Mouse (Mus musculus) myocyte (in vitro differentiated cells): ENCODE measurements around the gene Iqch. TPM values are rescaled to one million over a fixed set of nuclear protein-coding genes. Genes with fewer than 3 reads are reported as not detected.

Experiments used
- H3K27me3 ChIP-seq: one replicate; pipeline ENCODE4 v1.6.1; 2011; ENCODE audit not compliant: control insufficient read depth, insufficient read depth, insufficient read length
- H3K36me3 ChIP-seq: one replicate; pipeline ENCODE4 v1.6.1; 2011; ENCODE audit not compliant: control insufficient read depth, insufficient read depth
- H3K4me2 ChIP-seq: one replicate; pipeline ENCODE4 v1.6.1; 2011; ENCODE audit warnings: low read depth, control low read depth
- H3K4me3 ChIP-seq: one replicate; pipeline ENCODE4 v1.5.1; 2011; ENCODE audit warnings: mild to moderate bottlenecking, control low read depth, moderate library complexity
- H3K79me2 ChIP-seq: one replicate; pipeline ENCODE4 v1.6.1; 2011; ENCODE audit not compliant: control insufficient read depth, insufficient read depth
- H3ac ChIP-seq: one replicate; pipeline ENCODE4 v1.6.1; 2011; ENCODE audit not compliant: control insufficient read depth, insufficient read length
- CEBPB ChIP-seq: IDR thresholded peaks from 2 replicates; pipeline ENCODE4 v1.6.1; 2011; ENCODE audit warnings: mild to moderate bottlenecking, moderate library complexity; ENCODE audit not compliant: poor library complexity, insufficient read depth, severe bottlenecking
- E2F4 ChIP-seq: IDR thresholded peaks from one replicate; pipeline ENCODE4 v1.6.1; 2011; ENCODE audit warnings: mild to moderate bottlenecking, control low read depth, moderate library complexity; ENCODE audit not compliant: insufficient read depth
- MAX ChIP-seq: IDR thresholded peaks from one replicate; pipeline ENCODE4 v1.6.1; 2011; ENCODE audit warnings: low read depth, mild to moderate bottlenecking, control low read depth
- MYOD1 ChIP-seq, 3 experiments: IDR thresholded peaks; one replicate each; pipeline ENCODE4 v1.6.1; 2011; ENCODE audit warnings: control low read depth in 2 of 3, low read depth in 2 of 3, mild to moderate bottlenecking in 2 of 3, moderate library complexity in 1 of 3; ENCODE audit not compliant: insufficient read length in 2 of 3, control insufficient read depth in 1 of 3
- MYOG ChIP-seq, 3 experiments: IDR thresholded peaks; one replicate each; pipeline ENCODE4 v1.6.1; 2011; ENCODE audit warnings: control low read depth in 2 of 3, low read depth in 2 of 3, mild to moderate bottlenecking in 2 of 3; ENCODE audit not compliant: insufficient read length in 2 of 3, control insufficient read depth in 1 of 3, insufficient read depth in 1 of 3
- POLR2A ChIP-seq: IDR thresholded peaks from one replicate; pipeline ENCODE4 v1.6.1; 2011; ENCODE audit warnings: low read depth, mild to moderate bottlenecking, control low read depth, moderate library complexity; ENCODE audit not compliant: insufficient read length
- POLR2AphosphoS2 ChIP-seq: IDR thresholded peaks from one replicate; pipeline ENCODE4 v1.6.1; 2011; ENCODE audit warnings: low read depth, control low read depth; ENCODE audit not compliant: insufficient read length
- REST ChIP-seq: IDR thresholded peaks from one replicate; pipeline ENCODE4 v1.6.1; 2011; ENCODE audit warnings: mild to moderate bottlenecking, control low read depth, moderate library complexity; ENCODE audit not compliant: insufficient read depth, insufficient read length
- SRF ChIP-seq: IDR thresholded peaks from one replicate; pipeline ENCODE4 v1.6.1; 2011; ENCODE audit warnings: low read depth; ENCODE audit not compliant: control insufficient read depth, insufficient read length
- TCF12 ChIP-seq: IDR thresholded peaks from one replicate; pipeline ENCODE4 v1.6.1; 2011; ENCODE audit warnings: mild to moderate bottlenecking, control low read depth; ENCODE audit not compliant: poor library complexity, insufficient read depth, severe bottlenecking
- TCF3 ChIP-seq: IDR thresholded peaks from one replicate; pipeline ENCODE4 v1.6.1; 2011; ENCODE audit warnings: low read depth, control low read depth; ENCODE audit not compliant: insufficient read length
- USF1 ChIP-seq: IDR thresholded peaks from one replicate; pipeline ENCODE4 v1.6.1; 2011; ENCODE audit warnings: low read depth, mild to moderate bottlenecking, control low read depth, moderate library complexity
- polyA plus RNA-seq: library from polyadenylated mRNA; unstranded; fragments of >200 nt; fragmentation: generic; extraction: Trizol; gene quantifications from one replicate; pipeline ENCODE4 v1.2.1, GENCODE M21; 2012; ENCODE audit warnings: missing spikeins

The Iqch gene
- polyA plus RNA-seq, 1 experiment: not detected

DNA sequence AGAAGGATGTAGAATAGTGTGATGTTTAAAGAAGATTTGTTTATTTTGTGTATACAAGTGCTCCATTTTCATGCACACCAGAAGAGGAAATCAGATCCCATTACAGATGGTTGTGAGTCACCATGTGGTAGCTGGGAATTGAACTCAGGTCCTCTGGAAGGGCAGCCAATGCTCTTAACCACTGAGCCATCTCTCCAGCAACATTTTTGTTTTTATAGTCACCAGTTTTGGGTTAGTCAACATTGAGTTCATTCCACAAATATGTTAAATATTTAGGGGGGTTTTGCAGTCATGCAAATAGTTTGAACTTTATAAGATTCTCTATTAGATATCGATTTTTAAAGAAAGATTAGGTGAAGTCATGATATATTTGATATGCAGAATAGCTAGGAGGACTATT lies 202.1 kb downstream of the Iqch start:
- Histone ChIP-seq H3K27me3 (no peaks in the 10 kb centered on the region), H3ac (no peak overlapping the region), H3K4me2 (no peak overlapping the region), H3K79me2 (peaks cover 36% of the 10 kb centered on the region), H3K4me3 (peak overlapping the region; percentile 76), H3K36me3 (no peaks in the 10 kb centered on the region)
- TF ChIP-seq POLR2AphosphoS2 (no peak), E2F4 (no peak), TCF3 (no peak), REST (no peak), POLR2A (no peak), MYOG (IDR thresholded peaks at IDR 0.05; ENCODE audit: control insufficient read depth in 1 of 3, insufficient read depth in 1 of 3, insufficient read length in 2 of 3, low read depth in 2 of 3) (no peak), TCF12 (no peak), CEBPB (no peak), SRF (no peak), MAX (no peak), USF1 (no peak), MYOD1 (IDR thresholded peaks at IDR 0.05; ENCODE audit: control insufficient read depth in 1 of 3, insufficient read length in 2 of 3, low read depth in 2 of 3) (no peak)

DNA sequence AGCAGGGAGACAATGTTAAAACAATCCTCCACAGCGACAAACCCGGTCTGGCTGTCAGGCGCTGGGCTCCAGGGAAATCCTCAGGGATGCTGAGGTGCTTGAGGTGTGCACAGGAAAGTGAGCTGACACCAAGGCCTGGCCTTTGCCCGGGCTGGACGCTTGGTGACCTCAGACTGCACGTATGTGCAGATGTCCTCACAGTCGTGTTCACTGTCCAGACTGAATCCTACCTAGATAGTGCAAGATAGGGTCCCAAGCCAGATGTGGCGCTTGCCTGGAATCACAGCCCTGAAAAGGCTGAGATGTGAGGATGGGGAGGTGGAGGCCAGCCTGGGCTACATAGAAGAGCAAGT lies 202.9 kb downstream of the Iqch start:
- Histone ChIP-seq H3ac (peak overlapping the region; percentile 73), H3K4me3 (peak overlapping the region; percentile 76), H3K4me2 (peak overlapping the region; percentile 84), H3K27me3 (no peaks in the 10 kb centered on the region), H3K36me3 (no peaks in the 10 kb centered on the region), H3K79me2 (peaks cover 36% of the 10 kb centered on the region)
- TF ChIP-seq TCF12 (no peak), TCF3 (no peak), CEBPB (no peak)

DNA sequence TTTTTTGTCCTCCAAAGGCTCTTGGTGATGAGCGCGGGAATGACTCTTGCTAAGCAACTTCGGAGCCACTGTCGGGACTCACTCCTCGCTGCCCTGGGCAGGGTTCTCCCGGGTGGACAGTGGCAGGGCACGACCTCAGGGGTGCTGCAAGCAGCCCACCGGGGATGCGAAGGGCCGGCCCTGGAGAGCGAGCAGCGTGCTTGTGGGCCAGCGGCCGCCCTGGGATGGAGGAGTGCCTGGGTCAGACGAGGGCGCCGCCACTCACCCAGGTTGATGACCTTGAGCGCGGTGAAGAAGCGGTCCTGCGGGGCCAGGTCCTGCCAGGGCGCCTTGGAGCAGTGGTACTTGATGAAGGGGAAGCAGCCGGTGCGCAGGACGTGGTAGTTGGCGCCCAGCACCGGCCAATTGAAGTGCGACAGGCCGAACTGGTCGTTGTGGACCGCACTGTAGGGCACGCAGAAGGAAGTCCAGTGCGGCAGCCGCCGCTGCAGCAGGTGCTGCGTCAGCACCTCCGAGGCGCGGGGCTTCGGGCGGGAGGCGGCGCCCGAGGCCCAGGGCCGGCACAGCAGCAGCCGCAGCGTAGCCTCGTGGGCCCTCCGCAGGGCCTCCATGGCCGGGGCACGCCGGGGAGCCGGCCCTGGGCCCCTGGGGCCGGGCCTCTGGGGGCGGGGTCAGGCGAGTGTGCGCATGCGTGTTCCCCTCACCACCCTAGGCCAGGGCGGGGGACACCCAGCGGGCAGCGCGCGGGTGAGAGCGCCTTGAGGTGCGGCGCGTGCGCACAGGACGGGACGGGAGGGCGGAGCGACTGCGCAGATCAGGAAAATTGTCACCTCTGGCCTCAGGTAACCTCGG lies 203.5 kb downstream of the Iqch start, which contains the start of gene 2300009A05Rik:
2300009A05Rik (minus strand) TSS at position 636 of the 852 bp plus-strand sequence.
- Histone ChIP-seq H3K4me2 (peak within 1 kb of the TSS; percentile 84), H3K79me2 (peaks cover 36% of the 10 kb centered on the region), H3K4me3 (peak within 1 kb of the TSS; percentile 76), H3K27me3 (no peaks in the 10 kb centered on the region), H3ac (peak within 1 kb of the TSS; percentile 73), H3K36me3 (no peaks in the 10 kb centered on the region)
- TF ChIP-seq MYOD1 (IDR thresholded peaks at IDR 0.05; ENCODE audit: control insufficient read depth in 1 of 3, insufficient read length in 2 of 3, low read depth in 2 of 3): peak in 2 of 3 experiments; percentile 27 to 55
- TF ChIP-seq REST: no peak
- peak; percentile 74 for TF ChIP-seq POLR2AphosphoS2
- TF ChIP-seq CEBPB: no peak
- peak; percentile 89 for TF ChIP-seq POLR2A
- TF ChIP-seq TCF12: no peak
- TF ChIP-seq MAX: no peak
- peak; percentile 9 for TF ChIP-seq SRF
- TF ChIP-seq MYOG (IDR thresholded peaks at IDR 0.05; ENCODE audit: control insufficient read depth in 1 of 3, insufficient read depth in 1 of 3, insufficient read length in 2 of 3, low read depth in 2 of 3): peak in 1 of 3 experiments; percentile 12
- peak; percentile 19 for TF ChIP-seq E2F4

DNA sequence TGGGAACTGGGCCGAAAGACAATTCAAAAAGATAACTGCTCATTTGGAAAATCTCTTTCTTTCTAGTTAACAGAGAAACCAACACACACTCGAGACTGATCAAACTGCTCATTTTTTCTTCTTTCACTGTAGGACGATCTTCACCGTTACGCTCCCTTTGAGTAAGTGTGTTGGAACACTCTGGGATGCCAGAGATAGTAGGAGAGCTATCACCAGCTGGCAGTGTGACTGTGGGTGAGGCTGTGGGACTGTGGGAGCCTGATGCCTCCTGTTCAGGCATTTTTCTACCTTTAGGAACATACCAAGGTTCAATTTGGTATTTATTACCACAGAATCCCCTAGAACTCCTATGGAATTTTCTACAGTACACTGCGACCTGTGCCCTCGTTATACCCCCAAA lies 206.7 kb downstream of the Iqch start:
- Histone ChIP-seq H3K36me3 (no peaks in the 10 kb centered on the region), H3ac (no peak overlapping the region), H3K27me3 (no peaks in the 10 kb centered on the region), H3K4me3 (no peak overlapping the region), H3K4me2 (no peak overlapping the region), H3K79me2 (peaks cover 36% of the 10 kb centered on the region)
- TF ChIP-seq TCF3 (no peak), MAX (no peak), REST (no peak), POLR2A (no peak), MYOG (IDR thresholded peaks at IDR 0.05; ENCODE audit: control insufficient read depth in 1 of 3, insufficient read depth in 1 of 3, insufficient read length in 2 of 3, low read depth in 2 of 3) (no peak), CEBPB (no peak), E2F4 (no peak), SRF (no peak), MYOD1 (IDR thresholded peaks at IDR 0.05; ENCODE audit: control insufficient read depth in 1 of 3, insufficient read length in 2 of 3, low read depth in 2 of 3) (no peak), TCF12 (no peak), POLR2AphosphoS2 (no peak), USF1 (no peak)

DNA sequence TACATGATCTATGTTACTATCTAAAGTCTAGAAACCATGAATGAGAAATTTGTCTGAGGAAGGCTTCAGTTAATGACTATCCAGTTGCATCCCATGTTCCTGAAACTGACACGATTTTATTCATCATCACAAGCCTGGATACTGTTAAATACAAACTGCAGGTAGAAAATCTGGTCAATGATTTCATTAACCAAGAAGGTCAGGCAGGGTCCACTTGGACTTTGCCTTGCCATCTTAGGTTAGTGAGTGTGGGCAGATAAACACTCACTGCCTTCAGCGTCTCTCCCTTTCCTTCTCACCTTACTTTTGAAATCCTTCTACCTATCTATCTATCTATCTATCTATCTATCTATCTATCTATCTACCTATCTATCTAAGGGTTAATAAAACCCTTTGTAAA lies 211.0 kb downstream of the Iqch start:
- H3K36me3 ChIP-seq: no peaks in the 10 kb centered on the region
- TF ChIP-seq USF1 (no peak), REST (no peak)
- H3K4me2 ChIP-seq: no peak overlapping the region
- no peak overlapping the region for H3K4me3 ChIP-seq
- peaks cover 10% of the 10 kb centered on the region for H3K79me2 ChIP-seq
- no peak overlapping the region for H3ac ChIP-seq
- no peaks in the 10 kb centered on the region for H3K27me3 ChIP-seq
